Mouse (Mus musculus) left cerebral cortex, adult 8-10 months (tissue): ENCODE data around the gene Dkc1. TPM values are rescaled to one million over a fixed set of nuclear protein-coding genes. Genes with fewer than 3 reads are reported as not detected.

Source experiments
- DNase-seq, 2 experiments: peaks; one replicate each; pipeline ENCODE4 v3.0.0; 2022; ENCODE audit warnings: low spot score in 2 of 2
- total RNA-seq, 4 experiments: library from RNA; stranded (reverse); gene quantifications; 2 replicates each; pipeline ENCODE4 v1.2.4; 2022

Dkc1 gene
- 10 to 100 TPM; 31.7 to 54.2 (median 38.0) TPM for total RNA-seq

DNA sequence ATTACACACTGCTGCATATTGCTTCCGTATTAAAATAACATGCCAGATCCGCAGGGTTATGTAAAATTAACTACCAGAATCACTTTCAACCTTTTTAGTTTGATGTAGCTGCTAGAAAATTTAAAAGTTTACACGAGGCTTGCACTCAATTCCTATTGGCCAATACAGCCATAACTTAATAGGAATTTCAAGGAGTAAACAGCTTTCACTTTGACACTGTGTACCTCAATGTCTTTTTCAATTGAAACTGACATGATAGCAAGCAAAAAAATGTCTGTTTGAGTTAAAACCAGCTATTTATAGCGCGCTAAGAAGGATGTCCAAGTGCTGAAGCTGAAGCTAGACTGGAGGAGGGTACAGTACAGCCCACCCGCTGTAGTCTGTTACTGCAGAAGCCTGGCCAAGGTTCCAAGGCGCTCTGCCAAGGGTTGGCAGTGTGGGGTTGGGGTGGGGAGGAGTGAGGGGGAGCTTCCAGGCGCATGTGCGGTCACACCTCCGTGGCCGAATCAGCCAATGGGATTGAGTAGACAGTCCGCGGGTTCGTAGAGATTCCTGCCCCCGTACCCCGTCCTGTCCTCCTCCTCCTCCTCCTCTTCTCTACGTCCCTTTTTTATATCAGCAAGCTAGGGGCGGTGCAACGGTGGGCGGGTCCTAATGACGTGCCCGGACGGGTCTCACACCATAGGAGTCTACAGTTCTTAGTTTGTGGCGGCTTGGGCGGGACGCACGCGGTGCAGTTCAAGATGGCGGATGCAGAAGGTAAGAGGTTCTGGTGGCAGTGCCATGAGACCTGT, at the start of gene Dkc1:
TSS of gene Dkc1 (plus strand) at position 486 of the 794 bp plus-strand sequence.
- DNase-seq, result peak; percentile 67 to 92

- no peak for DNase-seq
Observed at GRCm38 (mm10) chrX:75045931-75046330, 49.7 kb upstream of the Dkc1 start.

- no peak for DNase-seq
Observed at GRCm38 (mm10) chrX:75046921-75047635, 48.6 kb upstream of the Dkc1 start.

DNA sequence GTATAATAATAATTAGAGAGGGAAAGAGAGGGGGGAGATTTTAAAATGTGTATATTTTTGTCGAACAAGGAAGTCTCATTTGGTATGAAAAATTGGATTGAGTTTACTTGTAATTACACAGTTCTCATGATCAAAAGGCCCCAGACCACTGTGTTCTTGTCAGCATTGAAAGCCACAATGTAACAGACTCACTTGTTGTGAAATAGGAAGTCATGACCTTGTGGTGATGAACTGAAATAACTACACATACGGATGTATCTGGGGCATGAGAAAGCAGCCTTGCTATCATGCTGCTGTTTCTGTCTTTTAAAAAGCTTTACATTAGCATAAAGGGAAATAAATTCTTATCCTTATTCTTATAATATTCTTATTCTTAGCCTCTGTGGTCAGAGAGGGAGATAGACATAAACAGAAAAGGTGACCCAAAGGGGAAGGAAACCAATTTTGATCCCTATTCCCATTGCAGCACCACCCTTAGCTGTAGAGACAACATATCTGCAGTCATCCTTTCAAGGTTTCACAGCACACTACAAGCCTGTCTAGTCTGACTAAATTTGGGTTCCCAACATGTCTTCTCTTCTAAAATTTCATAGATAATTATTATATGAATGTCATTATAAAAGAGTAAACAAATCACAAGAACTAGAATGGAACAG, 39.4 kb upstream of the Dkc1 start:
- no peak for DNase-seq

DNA sequence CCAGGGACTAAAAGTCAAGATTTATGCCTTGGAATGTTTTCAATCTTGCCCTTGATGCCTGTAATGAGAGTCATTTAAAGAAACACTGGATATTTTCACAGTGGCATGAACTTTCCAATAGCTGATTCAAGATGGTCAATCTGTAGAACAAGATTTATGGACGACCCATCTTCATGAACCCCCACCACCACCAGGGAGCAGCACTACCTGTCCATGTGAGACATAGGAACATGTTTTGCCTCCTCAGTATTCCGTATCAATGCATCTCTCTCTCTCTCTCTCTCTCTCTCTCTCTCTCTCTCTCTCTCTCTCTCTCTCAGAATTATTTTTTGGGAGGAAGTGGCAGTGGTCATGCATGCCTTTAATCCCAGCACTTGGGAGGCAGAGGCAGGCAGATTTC, 13.3 kb upstream of the Dkc1 start:
- no peak for DNase-seq

GRCm38 (mm10) chrX:75083982-75084773, 11.5 kb upstream of the Dkc1 start:
- peak; percentile 6 to 9 for DNase-seq

DNA sequence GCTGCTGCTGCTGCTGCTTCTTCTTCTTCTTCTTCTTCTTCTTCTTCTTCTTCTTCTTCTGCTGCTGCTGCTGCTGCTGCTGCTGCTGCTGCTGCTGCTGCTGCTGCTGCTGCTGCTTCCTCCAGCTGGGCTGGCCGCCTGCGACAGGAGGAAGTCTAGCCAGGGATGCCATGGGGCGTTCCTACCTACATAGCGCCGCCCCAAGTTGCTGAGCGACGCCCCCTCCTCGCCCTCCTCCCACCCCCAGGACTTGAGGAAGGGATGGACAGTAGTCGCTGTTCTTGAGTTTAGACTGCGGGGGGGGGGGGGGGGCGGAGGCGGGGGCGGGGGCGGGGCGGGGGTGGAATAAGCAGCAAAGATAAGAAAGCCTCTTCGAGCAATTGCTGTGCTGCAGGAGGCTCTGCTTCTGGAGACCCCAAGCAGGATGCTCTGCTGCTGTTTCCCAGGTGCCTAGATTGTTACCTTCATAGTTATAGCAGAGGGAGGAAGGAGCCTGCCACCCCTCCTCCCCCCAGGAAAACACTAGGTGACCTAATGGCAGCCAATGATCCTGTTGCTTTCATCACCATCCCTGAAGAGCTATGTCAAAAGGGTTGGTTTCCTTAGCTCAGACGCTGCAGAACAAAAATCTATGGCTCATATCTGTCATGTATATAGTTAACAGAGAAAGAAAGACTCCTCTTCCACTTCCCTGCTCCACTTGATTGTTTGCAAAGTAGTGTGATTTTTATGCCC, 10.7 kb upstream of the Dkc1 start, which contains the start of gene Gab3:
TSS of gene Gab3 (minus strand) at position 685 of the 735 bp plus-strand sequence.
- peak in 1 of 2 experiments; percentile 22 for DNase-seq

GRCm38 (mm10) chrX:75085654-75086053, 10.0 kb upstream of the Dkc1 start:
- no peak for DNase-seq

GRCm38 (mm10) chrX:75096163-75096770, 613 bp downstream of the Dkc1 start:
- DNase-seq, result no peak

- no peak for DNase-seq
Observed at GRCm38 (mm10) chrX:75098799-75099198, 3.1 kb downstream of the Dkc1 start.

- no peak for DNase-seq
Observed at GRCm38 (mm10) chrX:75102293-75102692, 6.6 kb downstream of the Dkc1 start.

- DNase-seq, result no peak
Observed at GRCm38 (mm10) chrX:75115550-75115949, 19.9 kb downstream of the Dkc1 start.

DNA sequence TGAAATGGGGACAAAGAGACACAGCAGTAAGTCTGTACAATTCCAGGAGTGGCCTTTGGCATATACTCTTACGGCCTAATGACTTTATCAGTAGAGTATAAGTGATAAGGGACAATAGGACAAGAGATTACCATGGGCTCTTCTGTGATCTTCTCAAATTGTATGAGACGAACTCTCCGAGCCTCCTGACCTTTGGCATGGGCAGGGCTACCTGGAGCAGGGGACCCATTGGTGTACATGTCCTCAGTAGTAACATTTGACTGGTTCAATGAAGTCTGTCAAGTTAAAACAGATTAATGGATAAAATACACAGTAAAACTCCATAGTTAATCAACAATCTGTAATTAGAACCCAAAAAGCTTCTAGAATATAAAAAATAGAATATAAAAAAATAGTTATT, 30.0 kb downstream of the Dkc1 start:
- no peak for DNase-seq

DNA sequence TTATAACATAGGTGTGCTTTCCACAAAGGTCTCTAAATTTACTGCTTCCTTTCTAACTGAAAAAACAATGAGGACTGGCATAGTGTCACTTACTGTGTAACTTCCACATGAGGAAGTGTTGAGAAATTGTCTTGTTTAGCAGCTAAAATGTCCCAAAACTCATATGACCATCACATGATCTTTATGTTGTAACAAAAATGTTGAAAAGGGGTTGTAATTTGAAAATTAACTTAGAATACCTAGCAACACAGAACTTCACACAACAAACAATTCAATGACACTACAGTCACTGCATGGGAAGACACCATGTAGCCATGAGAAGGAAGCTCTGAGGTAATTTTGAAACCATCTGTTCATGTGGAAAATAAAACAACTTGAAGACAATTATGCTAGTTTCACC, 31.2 kb downstream of the Dkc1 start:
- no peak for DNase-seq

DNA sequence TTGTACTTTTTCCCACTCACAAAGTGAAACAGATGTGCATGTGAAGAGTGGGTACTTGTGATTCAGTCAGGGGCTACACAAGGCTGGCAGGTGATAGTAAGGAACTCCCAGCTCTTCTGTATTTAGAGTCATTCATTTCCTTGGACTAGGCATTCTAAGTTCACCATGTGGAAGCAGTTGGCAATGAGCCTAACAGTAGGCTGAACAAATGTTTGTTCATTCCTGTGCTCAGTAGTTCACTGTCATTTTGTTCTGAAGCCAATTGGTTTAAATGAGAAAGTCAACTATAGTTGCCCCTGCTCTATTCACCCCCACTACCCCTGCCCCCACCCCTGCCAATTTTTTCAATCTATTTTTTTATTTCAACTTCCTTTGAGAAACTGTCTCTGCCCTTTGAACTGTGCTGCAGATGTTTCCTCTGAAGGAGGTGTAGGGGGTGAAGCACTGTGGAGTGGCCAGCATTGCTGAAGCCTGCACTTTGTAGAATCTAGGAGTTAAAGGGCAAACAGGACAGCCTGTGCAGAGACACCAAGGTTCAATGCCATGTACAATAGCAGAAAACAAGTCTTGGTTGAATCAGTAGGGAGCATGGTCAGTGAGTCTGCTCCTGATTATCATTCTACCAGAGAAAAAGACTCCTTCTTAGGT, 32.8 kb downstream of the Dkc1 start:
- no peak for DNase-seq

DNA sequence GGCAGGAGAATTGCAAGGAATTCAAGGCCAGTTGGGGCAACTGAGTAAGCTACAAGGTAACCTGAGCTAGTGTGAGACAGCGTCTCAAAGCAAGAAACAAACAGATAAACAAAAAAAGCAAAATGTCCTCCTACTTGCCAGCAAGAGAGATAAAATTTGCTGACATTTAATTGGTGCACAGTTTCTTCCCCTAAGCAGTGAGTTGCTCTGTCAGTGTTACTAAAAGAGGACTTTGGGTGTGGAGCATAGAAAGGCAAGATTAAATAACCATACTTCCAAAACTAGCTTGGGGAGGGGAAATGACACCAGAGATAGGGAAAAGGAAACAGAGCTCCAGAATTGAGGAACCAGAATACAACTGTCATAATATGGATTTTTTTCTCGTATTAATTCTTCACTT, 33.8 kb downstream of the Dkc1 start:
- DNase-seq, result no peak

DNA sequence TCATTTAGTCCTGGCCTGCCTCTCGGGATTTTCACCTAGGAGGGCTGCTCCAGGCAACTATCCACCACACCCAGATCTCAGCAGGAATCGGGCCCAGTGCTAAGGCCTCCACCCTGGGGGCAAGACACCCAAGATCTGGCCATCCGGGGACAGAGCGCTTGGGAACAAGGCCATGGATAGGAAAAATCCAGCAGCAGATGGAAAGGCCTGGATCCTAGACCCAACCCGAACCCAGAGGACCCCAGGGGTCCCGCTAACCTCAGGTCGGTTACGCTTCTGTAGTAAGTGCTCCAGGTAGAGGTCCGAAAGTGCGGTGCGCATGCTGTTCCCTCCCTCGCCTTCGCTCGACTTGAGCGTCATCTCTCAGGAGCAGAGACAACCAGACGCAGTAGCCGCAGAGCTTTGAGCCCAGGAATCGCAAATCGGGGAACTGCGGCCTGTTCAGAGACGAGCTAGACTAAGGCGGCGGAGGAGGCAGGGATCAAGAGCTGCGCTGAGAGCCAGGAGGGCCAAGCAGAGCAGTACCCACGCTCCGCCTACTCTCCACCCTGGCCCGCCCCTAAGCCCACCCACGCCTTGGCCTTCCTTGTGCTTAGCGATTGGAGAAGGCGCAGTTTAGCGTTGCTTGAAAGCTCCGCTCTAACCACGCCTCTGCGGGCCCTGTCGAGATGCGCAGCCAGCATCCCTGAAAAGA, 35.0 kb downstream of the Dkc1 start, which contains the start of gene Mpp1:
TSS of gene Mpp1 (minus strand) at position 550 of the 694 bp plus-strand sequence.
- DNase-seq, result peak; percentile 43 to 54

DNA sequence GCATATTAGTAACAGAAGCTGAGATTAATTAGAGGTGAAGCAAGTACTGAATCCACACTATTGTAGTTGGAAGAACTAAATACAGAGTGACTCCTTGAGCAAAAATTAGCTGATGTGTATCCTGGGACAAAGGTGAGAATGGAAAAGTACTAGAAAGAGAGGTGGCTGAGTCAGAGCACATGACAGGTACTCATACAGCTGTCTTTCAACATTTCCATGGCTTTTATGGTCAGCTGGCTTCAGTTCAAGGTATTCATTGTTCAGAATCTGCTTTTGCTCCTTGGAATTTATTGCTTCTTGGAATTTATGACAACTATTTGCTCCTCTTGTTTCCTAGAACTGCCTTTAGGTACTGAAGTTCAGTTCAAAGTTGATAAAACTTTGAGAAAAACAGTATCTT, 41.3 kb downstream of the Dkc1 start:
- DNase-seq, result no peak

DNA sequence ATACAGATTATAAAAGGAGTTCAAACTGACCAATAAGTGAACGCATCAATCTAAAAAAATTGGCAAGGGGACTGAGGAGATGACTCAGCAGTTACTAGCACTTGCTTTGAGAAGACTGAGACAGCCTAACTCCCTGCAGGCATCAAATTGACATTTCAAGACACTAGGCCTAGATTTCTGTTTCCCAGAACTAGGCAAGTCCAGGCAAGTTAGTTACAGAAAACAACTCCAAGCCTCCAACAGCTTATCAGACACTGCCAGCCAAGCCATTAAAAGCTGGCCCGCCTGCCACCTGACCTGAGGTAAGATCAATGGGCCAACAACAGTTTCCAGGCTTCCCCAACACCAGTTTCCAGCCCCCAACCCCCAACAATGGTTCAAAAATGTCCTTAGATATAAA, 42.1 kb downstream of the Dkc1 start:
- DNase-seq, result no peak
